Mouse (Mus musculus): ENCODE measurements around the gene Ctbs. TPM values are rescaled to one million over a fixed set of nuclear protein-coding genes. Genes with fewer than 3 reads are reported as not detected.

The Ctbs gene
- polyA plus RNA-seq, 1 experiment from 2014 or later: 12.9 TPM

DNA sequence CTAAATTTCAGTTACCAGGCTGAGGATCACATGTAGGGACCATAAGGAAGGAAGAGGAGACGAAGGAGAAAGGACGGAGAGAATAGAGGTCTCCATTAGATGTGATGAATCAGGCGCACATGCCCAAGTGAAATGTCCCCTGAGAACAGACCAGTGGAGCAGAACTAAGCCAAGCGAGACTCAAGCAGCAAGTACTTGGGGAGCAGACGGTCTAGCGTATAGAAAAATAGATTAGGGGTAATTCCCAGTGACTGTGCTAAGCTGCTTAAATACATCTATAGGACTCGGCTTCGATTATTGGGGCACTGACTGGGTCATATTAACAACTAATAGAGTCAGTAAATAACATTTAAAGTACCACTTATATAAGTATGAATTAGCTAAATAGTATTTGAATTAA is 45.3 kb downstream of the Ctbs start:
- H3K9ac ChIP-seq (ENCODE audit: low read depth, low read length): no peak overlapping the region
- H3K27ac ChIP-seq (ENCODE audit: low read depth, low read length): no peak overlapping the region
- 78% methylated on average over 8 of the region's 8 CpGs for WGBS
- H3K27me3 ChIP-seq (ENCODE audit: control insufficient read depth, insufficient read depth, low read length): no peaks in the 10 kb centered on the region
- no peak overlapping the region for H3K4me3 ChIP-seq (ENCODE audit: low read length)
- H3K9me3 ChIP-seq (ENCODE audit: control insufficient read depth, low read length): no peaks in the 10 kb centered on the region
- no peaks in the 10 kb centered on the region for H3K36me3 ChIP-seq (ENCODE audit: control insufficient read depth, insufficient read depth, low read length)
- no peaks in the 10 kb centered on the region for H3K4me1 ChIP-seq (ENCODE audit: control insufficient read depth, insufficient read depth, low read length)
- ATAC-seq (ENCODE audit: low FRiP score, low TSS enrichment): no peak
- H3K4me2 ChIP-seq (replicated peaks; ENCODE audit: low read depth, low read length): no peak overlapping the region

DNA sequence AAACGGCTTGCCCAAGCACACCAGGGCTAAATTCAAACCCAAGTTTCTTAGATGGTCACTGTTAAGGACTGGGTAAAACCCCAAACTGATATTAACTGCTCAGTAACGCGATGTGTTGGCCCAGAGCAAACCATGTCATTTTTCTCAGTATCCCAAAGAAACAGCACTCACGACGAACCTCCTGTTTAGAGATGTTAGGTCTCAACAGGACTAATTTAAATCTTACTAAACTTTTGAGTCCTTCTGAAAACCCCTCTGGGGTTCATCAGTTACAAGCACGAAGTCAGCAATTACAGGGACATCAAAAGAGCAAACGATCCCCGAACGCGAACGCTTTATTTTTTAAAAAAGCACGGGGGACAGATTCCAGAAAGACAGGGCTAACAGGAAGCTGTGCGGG is 49.4 kb downstream of the Ctbs start:
- Histone ChIP-seq H3K27me3 (ENCODE audit: control insufficient read depth, insufficient read depth, low read length) (no peaks in the 10 kb centered on the region), H3K9ac (ENCODE audit: low read depth, low read length) (peak overlapping the region; percentile 82), H3K9me3 (ENCODE audit: control insufficient read depth, low read length) (no peaks in the 10 kb centered on the region), H3K27ac (ENCODE audit: low read depth, low read length) (peak overlapping the region; percentile 89), H3K36me3 (ENCODE audit: control insufficient read depth, insufficient read depth, low read length) (peaks cover 8% of the 10 kb centered on the region), H3K4me1 (ENCODE audit: control insufficient read depth, insufficient read depth, low read length) (peaks cover 9% of the 10 kb centered on the region; the same call in 1 of the 2 replicates), H3K4me3 (ENCODE audit: low read length) (peak overlapping the region; percentile 80), H3K4me2 (replicated peaks; ENCODE audit: low read depth, low read length) (peak overlapping the region; percentile 72)
- no peak for ATAC-seq (ENCODE audit: low FRiP score, low TSS enrichment)
- WGBS: 2% methylated on average over 13 of the region's 13 CpGs

GRCm38 (mm10) chr3:146499431-146500002 is 49.9 kb downstream of the Ctbs start, which contains the start of the genes Spata1 and Gng5:
Gene Spata1 (minus strand): TSS chr3:146499753.
Gene Gng5 (plus strand): TSS chr3:146499807.
- ATAC-seq (ENCODE audit: low FRiP score, low TSS enrichment): peak; percentile 96
- WGBS: 0% methylated on average over 62 of the region's 88 CpGs
- Histone ChIP-seq H3K9ac (ENCODE audit: low read depth, low read length) (peak within 1 kb of the TSS; percentile 82), H3K27me3 (ENCODE audit: control insufficient read depth, insufficient read depth, low read length) (no peaks in the 10 kb centered on the region), H3K4me2 (replicated peaks; ENCODE audit: low read depth, low read length) (peak within 1 kb of the TSS; percentile 72), H3K27ac (ENCODE audit: low read depth, low read length) (peak within 1 kb of the TSS; percentile 89), H3K4me3 (ENCODE audit: low read length) (peak within 1 kb of the TSS; percentile 80), H3K36me3 (ENCODE audit: control insufficient read depth, insufficient read depth, low read length) (peaks cover 11% of the 10 kb centered on the region), H3K4me1 (ENCODE audit: control insufficient read depth, insufficient read depth, low read length) (peaks cover 9% of the 10 kb centered on the region; the same call in 1 of the 2 replicates), H3K9me3 (ENCODE audit: control insufficient read depth, low read length) (no peaks in the 10 kb centered on the region)

GRCm38 (mm10) chr3:146500003-146500809 is 50.6 kb downstream of the Ctbs start:
- ATAC-seq (ENCODE audit: low FRiP score, low TSS enrichment): peak; percentile 83
- peak overlapping the region; percentile 82 for H3K9ac ChIP-seq (ENCODE audit: low read depth, low read length)
- H3K27ac ChIP-seq (ENCODE audit: low read depth, low read length): peak overlapping the region; percentile 89
- H3K36me3 ChIP-seq (ENCODE audit: control insufficient read depth, insufficient read depth, low read length): peaks cover 15% of the 10 kb centered on the region
- peaks cover 9% of the 10 kb centered on the region; the same call in 1 of the 2 replicates for H3K4me1 ChIP-seq (ENCODE audit: control insufficient read depth, insufficient read depth, low read length)
- H3K27me3 ChIP-seq (ENCODE audit: control insufficient read depth, insufficient read depth, low read length): no peaks in the 10 kb centered on the region
- WGBS: under 1% methylated on average over 54 of the region's 57 CpGs
- peak overlapping the region; percentile 80 for H3K4me3 ChIP-seq (ENCODE audit: low read length)
- no peaks in the 10 kb centered on the region for H3K9me3 ChIP-seq (ENCODE audit: control insufficient read depth, low read length)
- H3K4me2 ChIP-seq (replicated peaks; ENCODE audit: low read depth, low read length): peak overlapping the region; percentile 72

- Histone ChIP-seq H3K4me2 (replicated peaks; ENCODE audit: low read depth, low read length) (peak overlapping the region; percentile 72), H3K9me3 (ENCODE audit: control insufficient read depth, low read length) (no peaks in the 10 kb centered on the region), H3K4me1 (ENCODE audit: control insufficient read depth, insufficient read depth, low read length) (peaks cover 9% of the 10 kb centered on the region; the same call in 1 of the 2 replicates), H3K27ac (ENCODE audit: low read depth, low read length) (no peak overlapping the region; the same call in 1 of the 2 replicates), H3K36me3 (ENCODE audit: control insufficient read depth, insufficient read depth, low read length) (peaks cover 21% of the 10 kb centered on the region), H3K9ac (ENCODE audit: low read depth, low read length) (peak overlapping the region; percentile 82), H3K4me3 (ENCODE audit: low read length) (peak overlapping the region; percentile 80), H3K27me3 (ENCODE audit: control insufficient read depth, insufficient read depth, low read length) (no peaks in the 10 kb centered on the region)
- WGBS: 7% methylated on average over 5 of the region's 5 CpGs
- ATAC-seq (ENCODE audit: low FRiP score, low TSS enrichment): no peak
Measured at GRCm38 (mm10) chr3:146500810-146501201, 51.2 kb downstream of the Ctbs start.

- Histone ChIP-seq H3K4me3 (ENCODE audit: low read length) (peak overlapping the region; percentile 80), H3K36me3 (ENCODE audit: control insufficient read depth, insufficient read depth, low read length) (peaks cover 28% of the 10 kb centered on the region), H3K27ac (ENCODE audit: low read depth, low read length) (no peak overlapping the region), H3K4me1 (ENCODE audit: control insufficient read depth, insufficient read depth, low read length) (peaks cover 9% of the 10 kb centered on the region; the same call in 1 of the 2 replicates), H3K27me3 (ENCODE audit: control insufficient read depth, insufficient read depth, low read length) (no peaks in the 10 kb centered on the region), H3K4me2 (replicated peaks; ENCODE audit: low read depth, low read length) (peak overlapping the region; percentile 72), H3K9me3 (ENCODE audit: control insufficient read depth, low read length) (no peaks in the 10 kb centered on the region), H3K9ac (ENCODE audit: low read depth, low read length) (peak overlapping the region; percentile 82)
- no peak for ATAC-seq (ENCODE audit: low FRiP score, low TSS enrichment)
- whole genome bisulfite sequencing: 58% methylated on average over 5 of the region's 5 CpGs
Measured at GRCm38 (mm10) chr3:146501601-146502123, 52.1 kb downstream of the Ctbs start.

- H3K9me3 ChIP-seq (ENCODE audit: control insufficient read depth, low read length): no peaks in the 10 kb centered on the region
- no peaks in the 10 kb centered on the region for H3K27me3 ChIP-seq (ENCODE audit: control insufficient read depth, insufficient read depth, low read length)
- H3K9ac ChIP-seq (ENCODE audit: low read depth, low read length): no peak overlapping the region
- no peak for ATAC-seq (ENCODE audit: low FRiP score, low TSS enrichment)
- peaks cover 6% of the 10 kb centered on the region; the same call in 1 of the 2 replicates for H3K4me1 ChIP-seq (ENCODE audit: control insufficient read depth, insufficient read depth, low read length)
- H3K4me3 ChIP-seq (ENCODE audit: low read length): no peak overlapping the region
- H3K36me3 ChIP-seq (ENCODE audit: control insufficient read depth, insufficient read depth, low read length): peaks cover 69% of the 10 kb centered on the region
- H3K4me2 ChIP-seq (replicated peaks; ENCODE audit: low read depth, low read length): no peak overlapping the region
- H3K27ac ChIP-seq (ENCODE audit: low read depth, low read length): no peak overlapping the region
- 92% methylated on average over 7 of the region's 7 CpGs for WGBS
Measured at GRCm38 (mm10) chr3:146506711-146507110, 57.1 kb downstream of the Ctbs start.
